Mouse (Mus musculus) midbrain, embryonic 15.5 days (tissue): ENCODE measurements at regions not wholly inside any gene's neighbourhood (a gene's known extent, or its start where the extent isn't known, plus 50 kb on each side); places are given as distances from the start of the nearest gene placed in this dataset.

Source experiments
- ATAC-seq: fragments of 200-750 bp; cut with Nextera tagmentation; replicated peaks from 2 replicates; pipeline ENCODE4 v1.8.0; 2017; ENCODE audit warnings: moderate TSS enrichment
- H3K27ac ChIP-seq: fragments of 300-500 bp; sonication (generic); 2 replicates; pipeline ENCODE4 v1.5.1; 2015; ENCODE audit warnings: mild to moderate bottlenecking, inconsistent platforms
- H3K27me3 ChIP-seq: fragments of 300-500 bp; sonication (generic); replicated peaks from 2 replicates; pipeline ENCODE4 v1.6.1; 2015; ENCODE audit warnings: inconsistent platforms
- H3K36me3 ChIP-seq: fragments of 300-500 bp; sonication (generic); replicated peaks from 2 replicates; pipeline ENCODE4 v1.6.1; 2015; ENCODE audit warnings: inconsistent platforms
- H3K4me1 ChIP-seq: fragments of 300-500 bp; sonication (generic); 2 replicates; pipeline ENCODE4 v1.6.1; 2015; ENCODE audit warnings: inconsistent platforms
- H3K4me2 ChIP-seq: fragments of 300-500 bp; sonication (generic); 2 replicates; pipeline ENCODE4 v1.6.1; 2015; ENCODE audit warnings: inconsistent platforms, mild to moderate bottlenecking, moderate library complexity
- H3K4me3 ChIP-seq: fragments of 300-500 bp; sonication (generic); 2 replicates; pipeline ENCODE4 v1.5.1; 2015; ENCODE audit warnings: mild to moderate bottlenecking, inconsistent platforms
- H3K9ac ChIP-seq: fragments of 300-500 bp; sonication (generic); 2 replicates; pipeline ENCODE4 v1.6.1; 2015; ENCODE audit warnings: mild to moderate bottlenecking, inconsistent platforms
- H3K9me3 ChIP-seq: fragments of 300-500 bp; sonication (generic); 2 replicates; pipeline ENCODE4 v1.6.1; 2016; ENCODE audit warnings: inconsistent platforms
- WGBS: fragments of 180-500 bp; shearing (Covaris S2); methylation state at CpG from one replicate; pipeline ENCODE4 v1.1.7; 2015; ENCODE audit warnings: mixed read lengths; 5-methylcytosine and 5-hydroxymethylcytosine counted together

- no peaks in the 10 kb centered on the region for H3K4me1 ChIP-seq
- WGBS: 90% methylated on average over 7 of the region's 7 CpGs
- no peak overlapping the region for H3K4me2 ChIP-seq
- H3K4me3 ChIP-seq: no peak overlapping the region
- ATAC-seq: no peak
- H3K36me3 ChIP-seq: no peaks in the 10 kb centered on the region
- H3K9me3 ChIP-seq: no peaks in the 10 kb centered on the region
- no peak overlapping the region for H3K9ac ChIP-seq
- H3K27me3 ChIP-seq: peaks cover 18% of the 10 kb centered on the region
- no peak overlapping the region for H3K27ac ChIP-seq
These were observed 97.8 kb downstream of the Tmsb4x start for GRCm38 (mm10) chrX:167111059-167111871.

- 93% methylated on average over 6 of the region's 6 CpGs for WGBS
- H3K36me3 ChIP-seq: no peaks in the 10 kb centered on the region
- no peaks in the 10 kb centered on the region for H3K9me3 ChIP-seq
- no peak overlapping the region for H3K4me2 ChIP-seq
- ATAC-seq: no peak
- H3K4me3 ChIP-seq: no peak overlapping the region
- H3K4me1 ChIP-seq: 0 out of 2 replicates have a peak, but pooled peaks cover 2% of the 10 kb centered on the region
- no peak overlapping the region for H3K9ac ChIP-seq
- H3K27ac ChIP-seq: no peak overlapping the region
- H3K27me3 ChIP-seq: peaks cover 13% of the 10 kb centered on the region
These were observed 100.8 kb downstream of the Tmsb4x start for GRCm38 (mm10) chrX:167108356-167108755.

- H3K27ac ChIP-seq: no peak overlapping the region
- no peak for ATAC-seq
- H3K4me1 ChIP-seq: 0 out of 2 replicates have a peak, but pooled peaks cover 2% of the 10 kb centered on the region
- peaks cover 13% of the 10 kb centered on the region for H3K27me3 ChIP-seq
- 76% methylated on average over 4 of the region's 4 CpGs for WGBS
- H3K4me2 ChIP-seq: no peak overlapping the region
- no peak overlapping the region for H3K4me3 ChIP-seq
- H3K9me3 ChIP-seq: no peaks in the 10 kb centered on the region
- no peaks in the 10 kb centered on the region for H3K36me3 ChIP-seq
- no peak overlapping the region for H3K9ac ChIP-seq
These were observed 101.6 kb downstream of the Tmsb4x start for GRCm38 (mm10) chrX:167107469-167107868.

DNA sequence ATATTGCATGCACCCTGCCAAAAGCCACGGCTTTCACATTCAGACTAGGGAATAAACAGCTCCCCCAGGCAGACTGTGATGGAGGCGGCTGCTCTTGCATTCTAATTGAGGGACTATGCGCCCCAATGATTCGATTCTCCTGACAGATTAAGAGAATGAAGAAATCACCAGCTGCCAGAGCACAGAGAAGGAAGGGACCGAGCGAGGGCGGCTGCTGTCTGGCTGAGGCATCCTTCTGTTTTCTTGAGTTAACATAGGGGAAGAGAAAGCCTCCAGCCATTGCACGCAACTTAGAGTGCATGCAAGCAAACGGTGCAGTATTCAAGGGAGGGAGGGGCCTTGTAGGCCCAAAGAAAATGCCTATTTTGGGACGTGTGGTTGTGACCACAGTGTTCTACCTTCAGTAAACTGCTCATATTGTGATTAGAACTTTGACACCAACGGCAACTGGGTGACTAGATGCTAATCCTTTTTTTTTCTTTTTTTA, 103.1 kb downstream of the Tmsb4x start:
- no peaks in the 10 kb centered on the region for H3K36me3 ChIP-seq
- peak overlapping the region; percentile 3; the same call in 1 of the 2 replicates for H3K4me2 ChIP-seq
- no peaks in the 10 kb centered on the region for H3K9me3 ChIP-seq
- H3K4me3 ChIP-seq: no peak overlapping the region
- ATAC-seq: peak; percentile 75; the same call in 1 of the 2 replicates
- H3K27me3 ChIP-seq: peaks cover 9% of the 10 kb centered on the region
- 0 out of 2 replicates have a peak, but pooled peaks cover 2% of the 10 kb centered on the region for H3K4me1 ChIP-seq
- no peak overlapping the region for H3K9ac ChIP-seq
- 49% methylated on average over 11 of the region's 11 CpGs for WGBS
- 0 out of 2 replicates have a peak overlapping the region, but pooled peaks have one; percentile 15 for H3K27ac ChIP-seq

- H3K36me3 ChIP-seq: no peaks in the 10 kb centered on the region
- 49% methylated on average over 4 of the region's 4 CpGs for WGBS
- H3K4me2 ChIP-seq: no peak overlapping the region
- H3K9me3 ChIP-seq: no peaks in the 10 kb centered on the region
- no peak for ATAC-seq
- no peak overlapping the region for H3K27ac ChIP-seq
- H3K27me3 ChIP-seq: peaks cover 14% of the 10 kb centered on the region
- no peak overlapping the region for H3K4me3 ChIP-seq
- H3K9ac ChIP-seq: no peak overlapping the region
- H3K4me1 ChIP-seq: 0 out of 2 replicates have a peak, but pooled peaks cover 2% of the 10 kb centered on the region
These were observed 103.8 kb downstream of the Tmsb4x start for GRCm38 (mm10) chrX:167105354-167105753.

DNA sequence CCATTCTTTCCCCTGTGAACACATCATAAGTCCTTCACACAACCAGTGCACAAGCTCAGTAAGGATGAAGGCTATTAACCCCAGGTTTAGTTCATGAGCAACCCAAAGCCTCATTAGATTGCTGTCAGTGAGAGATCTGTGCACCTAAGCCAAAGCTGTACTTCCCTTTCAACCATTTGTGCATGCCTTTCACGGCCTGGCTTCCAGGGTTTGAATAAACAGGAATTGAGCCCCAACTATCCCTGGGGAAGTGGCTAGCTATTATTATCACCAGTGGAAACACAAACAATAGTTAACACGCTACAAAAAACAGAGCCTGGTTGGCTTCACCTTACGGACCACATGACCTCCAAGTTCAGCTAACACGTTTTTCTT, 104.9 kb downstream of the Tmsb4x start:
- Histone ChIP-seq H3K4me1 (0 out of 2 replicates have a peak, but pooled peaks cover 2% of the 10 kb centered on the region), H3K36me3 (no peaks in the 10 kb centered on the region), H3K9ac (no peak overlapping the region), H3K27ac (no peak overlapping the region), H3K27me3 (peaks cover 14% of the 10 kb centered on the region), H3K4me3 (no peak overlapping the region), H3K9me3 (no peaks in the 10 kb centered on the region), H3K4me2 (no peak overlapping the region)
- ATAC-seq: no peak
- WGBS: 45% methylated on average over 4 of the region's 4 CpGs

DNA sequence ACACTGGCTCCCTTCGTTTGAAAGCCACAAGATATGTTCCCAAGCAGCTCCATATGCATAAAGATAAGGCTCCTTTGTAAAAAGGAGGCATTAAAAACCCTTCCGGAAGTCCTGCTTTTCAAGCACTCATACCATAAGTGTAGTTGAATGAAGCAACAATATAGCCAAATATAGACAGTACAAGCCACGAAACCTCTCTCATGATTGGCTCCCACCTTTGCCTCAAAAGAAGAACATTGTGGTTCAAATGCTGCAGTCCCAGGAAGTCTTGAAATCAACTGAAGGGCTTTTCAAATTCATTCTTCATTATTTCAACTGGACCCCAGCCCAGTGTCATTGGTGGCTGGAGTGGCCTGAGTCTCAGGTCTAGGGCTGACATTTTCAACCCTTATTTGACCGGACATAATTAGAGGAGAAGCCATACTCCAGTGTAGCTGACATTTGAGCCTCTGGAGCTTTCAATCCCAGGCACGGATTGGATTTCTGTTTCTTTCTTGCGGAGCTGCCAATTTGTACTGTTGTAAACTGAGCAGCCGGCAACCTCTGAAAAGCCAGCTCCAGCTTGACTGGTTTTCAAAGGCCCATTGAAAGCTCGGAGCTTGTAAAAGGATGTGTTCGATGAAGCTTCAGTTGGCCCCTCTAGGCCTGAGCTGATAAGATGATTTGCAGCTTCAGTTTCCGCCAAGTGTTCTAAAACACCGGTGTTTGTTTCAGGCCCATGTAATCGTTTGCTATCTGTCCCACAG, 105.4 kb downstream of the Tmsb4x start:
- peaks cover 14% of the 10 kb centered on the region for H3K27me3 ChIP-seq
- H3K4me1 ChIP-seq: 0 out of 2 replicates have a peak, but pooled peaks cover 2% of the 10 kb centered on the region
- H3K4me3 ChIP-seq: no peak overlapping the region
- no peak overlapping the region for H3K27ac ChIP-seq
- H3K4me2 ChIP-seq: no peak overlapping the region
- 39% methylated on average over 12 of the region's 12 CpGs for WGBS
- no peak overlapping the region for H3K9ac ChIP-seq
- H3K36me3 ChIP-seq: no peaks in the 10 kb centered on the region
- no peaks in the 10 kb centered on the region for H3K9me3 ChIP-seq
- no peak; the same call in 1 of the 2 replicates for ATAC-seq

GRCm38 (mm10) chrX:167101929-167102328, 107.2 kb downstream of the Tmsb4x start:
- WGBS: 72% methylated on average over 2 of the region's 2 CpGs
- no peaks in the 10 kb centered on the region for H3K36me3 ChIP-seq
- H3K4me1 ChIP-seq: 0 out of 2 replicates have a peak, but pooled peaks cover 2% of the 10 kb centered on the region
- H3K4me2 ChIP-seq: no peak overlapping the region
- H3K4me3 ChIP-seq: no peak overlapping the region
- no peak for ATAC-seq
- H3K27me3 ChIP-seq: peaks cover 14% of the 10 kb centered on the region
- no peak overlapping the region for H3K9ac ChIP-seq
- no peak overlapping the region for H3K27ac ChIP-seq
- H3K9me3 ChIP-seq: no peaks in the 10 kb centered on the region

GRCm38 (mm10) chrX:167099411-167099810, 109.7 kb downstream of the Tmsb4x start:
- no peak for ATAC-seq
- peaks cover 6% of the 10 kb centered on the region for H3K27me3 ChIP-seq
- WGBS: 54% methylated on average over 6 of the region's 6 CpGs
- H3K4me1 ChIP-seq: 0 out of 2 replicates have a peak, but pooled peaks cover 2% of the 10 kb centered on the region
- H3K4me3 ChIP-seq: no peak overlapping the region
- H3K36me3 ChIP-seq: no peaks in the 10 kb centered on the region
- H3K27ac ChIP-seq: no peak overlapping the region
- no peak overlapping the region for H3K9ac ChIP-seq
- H3K4me2 ChIP-seq: no peak overlapping the region
- H3K9me3 ChIP-seq: no peaks in the 10 kb centered on the region

DNA sequence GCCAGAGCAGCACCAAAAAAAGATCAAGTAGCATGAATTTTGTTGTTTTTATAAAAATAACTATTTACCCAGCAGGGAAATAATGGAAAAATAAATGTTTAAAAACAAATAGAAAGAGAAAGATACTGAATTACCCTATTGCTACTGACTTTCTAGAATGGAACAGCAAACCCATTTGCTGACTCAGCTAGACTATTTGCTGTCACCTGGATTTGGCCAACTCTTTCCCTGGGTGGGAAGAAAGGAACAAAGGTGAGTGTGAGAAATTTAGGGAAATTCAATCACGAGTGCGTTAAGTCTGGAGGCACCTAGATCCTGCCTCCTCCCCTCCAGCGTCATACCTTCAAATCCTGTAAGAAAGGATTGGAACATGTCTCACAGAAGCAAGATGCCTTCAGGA, 110.2 kb downstream of the Tmsb4x start:
- Histone ChIP-seq H3K4me2 (no peak overlapping the region), H3K27ac (no peak overlapping the region), H3K27me3 (peaks cover 6% of the 10 kb centered on the region), H3K4me3 (no peak overlapping the region), H3K36me3 (no peaks in the 10 kb centered on the region), H3K9me3 (no peaks in the 10 kb centered on the region), H3K4me1 (no peaks in the 10 kb centered on the region), H3K9ac (no peak overlapping the region)
- no peak for ATAC-seq
- WGBS: 86% methylated on average over 3 of the region's 3 CpGs

DNA sequence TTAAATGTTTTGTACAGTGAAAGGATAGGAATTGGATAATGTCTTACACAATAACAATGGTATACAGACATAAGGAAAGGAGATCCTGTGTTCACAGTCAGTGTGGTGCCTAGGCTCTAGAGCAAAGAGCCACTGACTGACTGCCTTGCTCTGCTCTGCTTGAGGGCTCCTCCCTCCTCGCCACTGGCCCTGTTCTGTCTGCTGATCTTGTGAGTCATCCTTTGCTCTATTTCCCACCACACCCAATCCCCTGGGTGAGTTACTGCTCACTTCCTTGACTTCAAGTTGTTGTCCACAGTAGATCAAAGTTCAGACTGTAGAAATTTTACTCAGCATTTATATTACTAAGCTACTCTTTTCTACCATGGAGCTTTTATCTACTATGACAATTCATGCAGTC, 117.3 kb downstream of the Tmsb4x start:
- no peak overlapping the region for H3K9ac ChIP-seq
- 88% methylated on average over 1 of the region's 1 CpGs for WGBS
- H3K36me3 ChIP-seq: no peaks in the 10 kb centered on the region
- 0 out of 2 replicates have a peak, but pooled peaks cover 3% of the 10 kb centered on the region for H3K27me3 ChIP-seq
- no peaks in the 10 kb centered on the region for H3K4me1 ChIP-seq
- H3K4me3 ChIP-seq: no peak overlapping the region
- no peaks in the 10 kb centered on the region for H3K9me3 ChIP-seq
- ATAC-seq: no peak
- no peak overlapping the region for H3K4me2 ChIP-seq
- H3K27ac ChIP-seq: no peak overlapping the region

DNA sequence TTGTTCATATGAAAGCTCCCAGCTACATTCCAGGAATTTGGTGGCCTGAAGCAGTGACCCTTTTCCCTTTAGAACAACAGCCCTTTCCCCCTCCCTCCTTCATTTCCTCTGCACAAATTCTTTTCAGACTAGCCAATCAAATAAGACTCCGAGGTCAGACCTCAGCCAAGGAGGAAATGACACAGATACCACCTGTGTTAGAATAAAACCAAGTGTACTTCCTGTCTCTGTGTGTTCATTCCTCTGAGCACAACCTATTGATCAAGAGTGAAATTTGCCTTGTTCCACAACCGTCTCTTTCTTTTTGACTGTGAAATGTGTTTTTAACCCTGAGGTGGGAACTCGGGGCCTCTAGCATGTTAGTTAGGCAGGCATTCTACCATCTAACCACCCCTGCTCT, 120.2 kb downstream of the Tmsb4x start:
- Histone ChIP-seq H3K27ac (no peak overlapping the region), H3K27me3 (0 out of 2 replicates have a peak, but pooled peaks cover 3% of the 10 kb centered on the region), H3K9me3 (no peaks in the 10 kb centered on the region), H3K4me1 (no peaks in the 10 kb centered on the region), H3K9ac (no peak overlapping the region), H3K4me3 (no peak overlapping the region), H3K36me3 (no peaks in the 10 kb centered on the region), H3K4me2 (no peak overlapping the region)
- ATAC-seq: no peak
- 60% methylated on average over 3 of the region's 3 CpGs for WGBS
